Mouse (Mus musculus): ENCODE data around the gene Cald1. TPM values are rescaled to one million over a fixed set of nuclear protein-coding genes. Genes with fewer than 3 reads are reported as not detected.

The Cald1 gene
- polyA plus RNA-seq, 1 experiment, result 8.0 TPM

DNA sequence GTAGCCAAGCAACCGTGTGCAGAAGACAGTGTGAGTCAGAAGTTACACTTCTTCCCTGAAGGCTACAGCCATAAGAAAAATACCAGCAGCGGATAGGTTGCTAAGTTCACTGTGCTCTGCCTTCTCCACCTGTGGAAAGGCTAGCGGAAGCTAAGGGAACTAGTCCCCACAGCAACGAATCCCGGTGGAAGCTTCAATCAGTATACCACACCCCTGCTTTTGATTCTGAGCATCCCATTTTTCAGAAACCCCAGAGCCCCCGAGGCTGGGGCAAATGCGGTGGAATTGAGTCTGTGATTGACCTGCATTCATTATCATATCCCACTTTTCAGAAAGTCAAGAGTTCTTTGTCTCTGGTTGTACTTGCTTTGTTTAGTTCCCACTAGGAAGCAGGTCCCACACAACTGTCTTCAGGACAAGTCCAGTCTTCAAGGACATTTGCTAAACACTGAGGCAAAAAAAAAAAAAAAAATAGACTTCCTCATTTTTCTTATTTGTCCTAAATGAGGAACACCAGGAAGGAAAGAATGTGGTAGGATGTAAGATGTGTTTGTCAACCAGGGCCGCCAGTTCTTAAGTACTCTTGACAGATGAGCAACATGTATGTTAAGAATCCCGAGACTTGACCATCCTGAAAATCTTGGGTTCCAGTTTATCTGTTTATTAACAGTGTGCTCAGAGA is 118.0 kb downstream of the Cald1 start:
- no peak for DNase-seq (ENCODE audit: low read depth in 1 of 2, low spot score in 2 of 2)
- no peaks in the 10 kb centered on the region for H3K4me1 ChIP-seq (ENCODE audit: control insufficient read depth, insufficient read depth, insufficient read length)
- H3K27me3 ChIP-seq (ENCODE audit: control insufficient read depth, insufficient read depth, low read length), result no peaks in the 10 kb centered on the region
- no peak overlapping the region for H3K4me3 ChIP-seq (ENCODE audit: extremely low read depth, insufficient read depth, insufficient read length)
- TF ChIP-seq POLR2A (IDR thresholded peaks at IDR 0.05; ENCODE audit: low read depth, low read length), result no peak
- no peak for TF ChIP-seq CTCF (IDR thresholded peaks at IDR 0.05; ENCODE audit: extremely low read depth, insufficient read depth, insufficient read length, insufficient replicate concordance)
- WGBS, result 82% methylated on average over 9 of the region's 9 CpGs
- no peaks in the 10 kb centered on the region for H3K36me3 ChIP-seq (ENCODE audit: control insufficient read depth, insufficient read depth, low read length)
- no peak overlapping the region for H3K27ac ChIP-seq (ENCODE audit: insufficient read depth, low read length)

- H3K27ac ChIP-seq (ENCODE audit: insufficient read depth, low read length), result no peak overlapping the region
- no peaks in the 10 kb centered on the region for H3K36me3 ChIP-seq (ENCODE audit: control insufficient read depth, insufficient read depth, low read length)
- WGBS, result 82% methylated on average over 3 of the region's 3 CpGs
- H3K4me1 ChIP-seq (ENCODE audit: control insufficient read depth, insufficient read depth, insufficient read length), result no peaks in the 10 kb centered on the region
- no peak for DNase-seq (ENCODE audit: low read depth in 1 of 2, low spot score in 2 of 2)
- H3K4me3 ChIP-seq (ENCODE audit: extremely low read depth, insufficient read depth, insufficient read length), result no peak overlapping the region
- no peaks in the 10 kb centered on the region for H3K27me3 ChIP-seq (ENCODE audit: control insufficient read depth, insufficient read depth, low read length)
- TF ChIP-seq POLR2A (IDR thresholded peaks at IDR 0.05; ENCODE audit: low read depth, low read length) (no peak), CTCF (IDR thresholded peaks at IDR 0.05; ENCODE audit: extremely low read depth, insufficient read depth, insufficient read length, insufficient replicate concordance) (no peak)
Measured at GRCm38 (mm10) chr6:34716888-34717635, 118.8 kb downstream of the Cald1 start.

- H3K4me3 ChIP-seq (ENCODE audit: extremely low read depth, insufficient read depth, insufficient read length), result no peak overlapping the region
- H3K27ac ChIP-seq (ENCODE audit: insufficient read depth, low read length), result no peak overlapping the region
- no peaks in the 10 kb centered on the region for H3K36me3 ChIP-seq (ENCODE audit: control insufficient read depth, insufficient read depth, low read length)
- no peaks in the 10 kb centered on the region for H3K4me1 ChIP-seq (ENCODE audit: control insufficient read depth, insufficient read depth, insufficient read length)
- WGBS, result 89% methylated on average over 4 of the region's 4 CpGs
- H3K27me3 ChIP-seq (ENCODE audit: control insufficient read depth, insufficient read depth, low read length), result no peaks in the 10 kb centered on the region
- TF ChIP-seq CTCF (IDR thresholded peaks at IDR 0.05; ENCODE audit: extremely low read depth, insufficient read depth, insufficient read length, insufficient replicate concordance), result no peak
- TF ChIP-seq POLR2A (IDR thresholded peaks at IDR 0.05; ENCODE audit: low read depth, low read length), result no peak
- no peak for DNase-seq (ENCODE audit: low read depth in 1 of 2, low spot score in 2 of 2)
Measured at GRCm38 (mm10) chr6:34717651-34718050, 119.4 kb downstream of the Cald1 start.

GRCm38 (mm10) chr6:34719141-34719680 is 120.9 kb downstream of the Cald1 start:
- WGBS, result 83% methylated on average over 6 of the region's 6 CpGs
- Histone ChIP-seq H3K4me3 (ENCODE audit: extremely low read depth, insufficient read depth, insufficient read length) (no peak overlapping the region), H3K27me3 (ENCODE audit: control insufficient read depth, insufficient read depth, low read length) (no peaks in the 10 kb centered on the region), H3K4me1 (ENCODE audit: control insufficient read depth, insufficient read depth, insufficient read length) (no peaks in the 10 kb centered on the region), H3K36me3 (ENCODE audit: control insufficient read depth, insufficient read depth, low read length) (no peaks in the 10 kb centered on the region), H3K27ac (ENCODE audit: insufficient read depth, low read length) (no peak overlapping the region)
- no peak for TF ChIP-seq CTCF (IDR thresholded peaks at IDR 0.05; ENCODE audit: extremely low read depth, insufficient read depth, insufficient read length, insufficient replicate concordance)
- no peak for TF ChIP-seq POLR2A (IDR thresholded peaks at IDR 0.05; ENCODE audit: low read depth, low read length)
- no peak for DNase-seq (ENCODE audit: low read depth in 1 of 2, low spot score in 2 of 2)

DNA sequence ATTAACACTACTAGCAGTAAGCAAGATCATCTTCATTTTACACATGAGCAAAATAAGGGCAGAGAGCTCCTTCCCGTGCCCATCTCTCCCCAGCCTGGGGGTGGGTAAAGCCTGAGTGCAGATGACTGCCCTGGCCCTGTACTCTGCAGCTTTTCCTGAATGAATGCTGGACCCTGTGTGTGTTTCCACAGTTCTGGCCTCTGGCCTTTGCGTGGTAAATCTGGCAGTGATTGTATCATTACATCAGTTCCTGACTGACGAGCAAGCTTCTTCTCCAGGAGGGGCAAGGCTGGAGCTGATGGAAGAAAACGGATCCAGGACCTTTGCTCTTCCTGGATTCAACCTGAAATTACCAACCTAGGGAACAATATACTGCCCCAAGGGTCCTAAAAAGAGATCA is 122.1 kb downstream of the Cald1 start:
- H3K36me3 ChIP-seq (ENCODE audit: control insufficient read depth, insufficient read depth, low read length), result no peaks in the 10 kb centered on the region
- DNase-seq (ENCODE audit: low read depth in 1 of 2, low spot score in 2 of 2), result no peak
- H3K4me1 ChIP-seq (ENCODE audit: control insufficient read depth, insufficient read depth, insufficient read length), result no peaks in the 10 kb centered on the region
- H3K4me3 ChIP-seq (ENCODE audit: extremely low read depth, insufficient read depth, insufficient read length), result no peak overlapping the region
- no peak overlapping the region for H3K27ac ChIP-seq (ENCODE audit: insufficient read depth, low read length)
- 71% methylated on average over 4 of the region's 4 CpGs for WGBS
- TF ChIP-seq CTCF (IDR thresholded peaks at IDR 0.05; ENCODE audit: extremely low read depth, insufficient read depth, insufficient read length, insufficient replicate concordance), result no peak
- TF ChIP-seq POLR2A (IDR thresholded peaks at IDR 0.05; ENCODE audit: low read depth, low read length), result no peak
- H3K27me3 ChIP-seq (ENCODE audit: control insufficient read depth, insufficient read depth, low read length), result no peaks in the 10 kb centered on the region

DNA sequence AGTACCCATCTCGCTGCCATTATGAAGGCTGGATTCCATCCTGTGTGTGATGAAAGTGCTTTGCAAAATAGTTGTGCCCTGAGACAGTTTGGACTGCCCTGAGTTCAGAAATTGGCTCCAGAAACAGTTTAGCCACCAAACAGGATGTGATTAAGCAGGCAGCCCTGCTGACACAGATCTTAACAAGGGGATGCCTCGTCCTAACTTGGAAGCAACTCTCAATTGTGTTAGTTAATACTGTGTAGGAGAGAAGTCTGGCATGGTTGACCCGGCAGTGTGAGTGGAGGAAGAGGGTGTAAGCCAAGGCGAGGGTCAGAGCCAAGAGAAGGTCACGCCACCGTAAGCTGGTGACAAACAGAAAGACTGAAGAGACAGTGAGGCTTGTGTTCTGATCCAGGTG is 123.4 kb downstream of the Cald1 start:
- WGBS, result 64% methylated on average over 6 of the region's 6 CpGs
- H3K36me3 ChIP-seq (ENCODE audit: control insufficient read depth, insufficient read depth, low read length), result no peaks in the 10 kb centered on the region
- H3K4me3 ChIP-seq (ENCODE audit: extremely low read depth, insufficient read depth, insufficient read length), result no peak overlapping the region
- DNase-seq (ENCODE audit: low read depth in 1 of 2, low spot score in 2 of 2), result no peak
- no peak overlapping the region for H3K27ac ChIP-seq (ENCODE audit: insufficient read depth, low read length)
- H3K27me3 ChIP-seq (ENCODE audit: control insufficient read depth, insufficient read depth, low read length), result no peaks in the 10 kb centered on the region
- no peak for TF ChIP-seq POLR2A (IDR thresholded peaks at IDR 0.05; ENCODE audit: low read depth, low read length)
- no peak for TF ChIP-seq CTCF (IDR thresholded peaks at IDR 0.05; ENCODE audit: extremely low read depth, insufficient read depth, insufficient read length, insufficient replicate concordance)
- H3K4me1 ChIP-seq (ENCODE audit: control insufficient read depth, insufficient read depth, insufficient read length), result no peaks in the 10 kb centered on the region
